Mouse (Mus musculus) megakaryocyte, embryonic 14.5 days (primary cell): Measurements from ENCODE around the gene Umps. TPM values are rescaled to one million over a fixed set of nuclear protein-coding genes. Genes with fewer than 3 reads are reported as not detected.

Experiments
- H3K27me3 ChIP-seq: replicated peaks from 2 replicates; pipeline ENCODE3; 2012; ENCODE audit warnings: inconsistent platforms
- H3K36me3 ChIP-seq: replicated peaks from 2 replicates; pipeline ENCODE3; 2012; ENCODE audit warnings: low read length, inconsistent platforms, mixed read lengths
- H3K4me1 ChIP-seq: 2 replicates; pipeline ENCODE4 v1.6.1; 2012; ENCODE audit warnings: inconsistent platforms
- H3K4me3 ChIP-seq: replicated peaks from 2 replicates; pipeline ENCODE3; 2012; ENCODE audit warnings: moderate library complexity, mild to moderate bottlenecking, inconsistent platforms
- H3K9me3 ChIP-seq: 2 replicates; pipeline ENCODE4 v1.6.1; 2012; ENCODE audit warnings: inconsistent platforms
- FLI1 ChIP-seq: IDR thresholded peaks from 2 replicates; pipeline ENCODE4 v1.6.1; 2012; ENCODE audit warnings: low read length, inconsistent platforms, mixed read lengths
- GATA1 ChIP-seq: IDR thresholded peaks from 3 replicates; pipeline ENCODE4 v1.6.1; 2012; ENCODE audit warnings: mixed read lengths, low read length, inconsistent platforms, borderline replicate concordance
- polyA plus RNA-seq: library from polyadenylated mRNA; stranded (reverse); fragments of >175 nt; gene quantifications from 2 replicates; pipeline ENCODE4 v1.2.3, GENCODE M21; 2012; ENCODE audit warnings: low replicate concordance; ENCODE audit not compliant: insufficient read depth

The Umps gene
- polyA plus RNA-seq, 1 experiment: 6.5 TPM

DNA sequence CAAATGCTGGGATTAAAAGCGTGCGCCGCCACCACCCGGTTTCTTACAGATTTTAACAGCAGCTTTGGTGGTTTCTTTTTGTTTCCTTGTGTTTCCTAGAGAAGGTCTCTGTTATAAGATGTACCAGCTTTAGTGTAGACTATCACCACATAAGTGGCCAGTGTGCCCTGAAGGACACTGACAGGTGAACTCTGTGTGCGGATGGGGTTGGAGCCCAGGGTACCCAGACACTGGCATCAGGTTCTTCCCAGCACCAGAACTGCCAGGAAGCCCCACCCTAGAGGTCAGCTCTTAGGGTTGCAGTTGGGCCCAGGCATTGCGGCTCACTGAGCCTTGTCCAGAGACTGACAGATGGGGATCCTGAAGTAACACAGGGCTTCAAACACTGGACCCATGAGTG, 23.4 kb downstream of the Umps start:
- Histone ChIP-seq H3K27me3 (peaks cover 90% of the 10 kb centered on the region), H3K4me1 (peaks cover 32% of the 10 kb centered on the region), H3K9me3 (no peaks in the 10 kb centered on the region), H3K36me3 (peaks cover 3% of the 10 kb centered on the region), H3K4me3 (no peak overlapping the region)
- no peak for TF ChIP-seq FLI1
- TF ChIP-seq GATA1: no peak

DNA sequence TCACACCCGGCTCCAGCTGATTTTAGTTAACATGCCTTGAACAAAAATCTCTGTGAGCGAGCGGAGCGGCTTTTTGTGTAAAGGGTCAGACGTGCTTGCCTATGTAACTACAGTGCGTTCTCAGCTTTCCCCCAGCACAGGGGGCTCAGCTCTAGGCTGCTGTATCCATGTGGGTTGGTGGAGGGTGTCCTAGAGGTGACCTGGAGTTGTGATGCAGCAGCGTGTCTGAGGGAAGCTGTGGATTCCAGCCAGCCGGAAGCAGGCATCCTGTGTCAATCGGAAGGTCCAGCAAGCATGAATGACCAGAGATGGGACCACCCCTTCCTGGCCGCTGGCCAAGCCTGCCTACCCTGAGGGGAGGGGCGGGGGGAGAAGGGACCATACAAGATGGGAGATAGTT, 24.5 kb downstream of the Umps start:
- H3K36me3 ChIP-seq: peaks cover 3% of the 10 kb centered on the region
- H3K9me3 ChIP-seq: no peaks in the 10 kb centered on the region
- H3K4me1 ChIP-seq: peaks cover 39% of the 10 kb centered on the region
- no peak overlapping the region for H3K4me3 ChIP-seq
- no peak for TF ChIP-seq GATA1
- no peak for TF ChIP-seq FLI1
- H3K27me3 ChIP-seq: peaks cover 93% of the 10 kb centered on the region

DNA sequence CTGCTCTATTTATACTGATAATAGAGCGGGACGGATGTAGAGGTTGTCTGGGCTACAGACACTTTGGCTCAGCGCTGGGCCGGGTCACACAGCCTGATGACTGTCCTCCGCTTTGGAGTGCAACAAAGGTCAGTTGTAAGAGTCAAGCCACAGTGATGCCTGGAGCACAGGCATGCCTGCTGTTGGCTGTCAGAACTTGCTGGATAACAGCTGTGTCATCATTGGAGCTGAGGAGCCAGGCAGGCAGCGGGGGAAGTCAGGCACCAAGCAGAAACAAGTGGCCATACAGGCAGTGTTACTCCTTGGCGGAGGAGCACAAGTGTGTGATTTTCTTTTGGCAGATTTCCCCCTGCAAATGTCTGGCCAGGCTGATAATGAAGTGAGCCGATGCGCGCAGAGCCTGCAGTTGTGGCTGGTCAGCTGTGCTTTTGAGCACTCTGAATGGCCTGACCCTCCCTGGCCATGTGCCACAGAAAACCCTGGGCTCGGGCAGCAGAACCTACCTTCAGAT, 25.5 kb downstream of the Umps start:
- TF ChIP-seq FLI1 (no peak), GATA1 (no peak)
- Histone ChIP-seq H3K27me3 (peaks cover 90% of the 10 kb centered on the region), H3K36me3 (peaks cover 3% of the 10 kb centered on the region), H3K4me3 (no peak overlapping the region), H3K9me3 (no peaks in the 10 kb centered on the region), H3K4me1 (peaks cover 41% of the 10 kb centered on the region)

DNA sequence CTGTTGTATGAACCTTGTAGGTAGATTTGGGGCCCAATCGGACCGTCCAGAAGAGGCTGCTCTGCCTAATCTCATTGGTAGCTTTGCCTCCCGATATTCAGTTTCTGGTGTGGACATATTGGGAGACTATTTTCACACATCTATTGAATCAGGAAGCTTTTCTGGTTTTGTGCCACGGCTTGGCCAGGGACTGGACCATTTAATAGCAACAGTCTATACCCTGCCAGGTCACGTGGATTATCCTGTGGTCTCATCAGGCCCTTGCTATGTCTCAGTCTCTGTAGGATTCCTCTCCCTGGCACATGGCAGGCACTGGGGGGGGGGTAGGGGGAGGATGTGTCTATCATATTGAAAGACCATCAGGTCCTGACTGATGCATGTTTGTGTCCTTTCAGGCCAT, 26.7 kb downstream of the Umps start:
- H3K9me3 ChIP-seq: no peaks in the 10 kb centered on the region
- H3K36me3 ChIP-seq: peaks cover 3% of the 10 kb centered on the region
- TF ChIP-seq FLI1 (no peak), GATA1 (no peak)
- H3K4me1 ChIP-seq: peaks cover 49% of the 10 kb centered on the region
- no peak overlapping the region for H3K4me3 ChIP-seq
- peaks cover 88% of the 10 kb centered on the region for H3K27me3 ChIP-seq

DNA sequence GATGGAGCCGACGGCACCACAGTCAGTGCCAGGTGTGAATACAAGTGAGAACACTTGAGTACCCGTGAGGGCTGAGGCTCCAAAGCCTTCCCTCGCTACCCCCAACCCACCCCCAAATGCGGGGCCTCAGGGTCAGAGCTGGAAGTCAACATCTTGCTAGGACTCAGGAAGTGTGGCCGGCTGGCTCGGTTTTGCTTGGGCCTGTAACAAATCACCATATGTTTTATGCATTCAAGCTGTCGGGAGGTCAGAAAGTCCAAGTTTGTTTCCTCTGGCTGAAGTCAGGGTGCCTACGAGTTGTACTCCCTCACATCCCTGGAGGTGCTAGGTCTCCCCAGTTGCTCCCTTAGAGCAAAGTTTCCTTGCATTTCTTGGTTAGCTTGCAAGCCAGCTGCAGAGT, 27.2 kb downstream of the Umps start:
- H3K4me3 ChIP-seq: no peak overlapping the region
- H3K27me3 ChIP-seq: peaks cover 86% of the 10 kb centered on the region
- peaks cover 52% of the 10 kb centered on the region for H3K4me1 ChIP-seq
- peaks cover 3% of the 10 kb centered on the region for H3K36me3 ChIP-seq
- TF ChIP-seq FLI1 (no peak), GATA1 (no peak)
- H3K9me3 ChIP-seq: no peaks in the 10 kb centered on the region

DNA sequence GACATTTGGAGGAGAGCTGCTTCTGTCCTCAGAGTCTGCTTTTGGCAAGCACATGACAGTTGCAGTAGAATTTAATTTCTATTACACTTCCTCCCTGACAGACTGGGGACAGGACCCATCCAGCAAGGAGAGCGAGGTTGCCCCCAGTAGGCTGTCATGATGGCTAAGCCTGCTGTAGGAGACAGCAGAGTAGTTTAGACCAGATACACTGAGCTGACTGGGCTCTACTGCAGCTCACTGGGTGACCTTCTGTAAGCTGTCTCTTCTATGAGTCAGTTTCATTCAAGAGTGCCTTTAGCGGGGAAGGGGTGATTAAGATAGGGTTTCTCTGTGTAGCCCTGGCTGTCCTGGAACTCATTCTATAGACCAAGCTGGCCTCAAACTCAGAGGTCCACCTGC, 27.7 kb downstream of the Umps start:
- Histone ChIP-seq H3K9me3 (no peaks in the 10 kb centered on the region), H3K36me3 (peaks cover 3% of the 10 kb centered on the region), H3K4me3 (no peak overlapping the region), H3K4me1 (peaks cover 55% of the 10 kb centered on the region), H3K27me3 (peaks cover 88% of the 10 kb centered on the region)
- no peak for TF ChIP-seq FLI1
- no peak for TF ChIP-seq GATA1

DNA sequence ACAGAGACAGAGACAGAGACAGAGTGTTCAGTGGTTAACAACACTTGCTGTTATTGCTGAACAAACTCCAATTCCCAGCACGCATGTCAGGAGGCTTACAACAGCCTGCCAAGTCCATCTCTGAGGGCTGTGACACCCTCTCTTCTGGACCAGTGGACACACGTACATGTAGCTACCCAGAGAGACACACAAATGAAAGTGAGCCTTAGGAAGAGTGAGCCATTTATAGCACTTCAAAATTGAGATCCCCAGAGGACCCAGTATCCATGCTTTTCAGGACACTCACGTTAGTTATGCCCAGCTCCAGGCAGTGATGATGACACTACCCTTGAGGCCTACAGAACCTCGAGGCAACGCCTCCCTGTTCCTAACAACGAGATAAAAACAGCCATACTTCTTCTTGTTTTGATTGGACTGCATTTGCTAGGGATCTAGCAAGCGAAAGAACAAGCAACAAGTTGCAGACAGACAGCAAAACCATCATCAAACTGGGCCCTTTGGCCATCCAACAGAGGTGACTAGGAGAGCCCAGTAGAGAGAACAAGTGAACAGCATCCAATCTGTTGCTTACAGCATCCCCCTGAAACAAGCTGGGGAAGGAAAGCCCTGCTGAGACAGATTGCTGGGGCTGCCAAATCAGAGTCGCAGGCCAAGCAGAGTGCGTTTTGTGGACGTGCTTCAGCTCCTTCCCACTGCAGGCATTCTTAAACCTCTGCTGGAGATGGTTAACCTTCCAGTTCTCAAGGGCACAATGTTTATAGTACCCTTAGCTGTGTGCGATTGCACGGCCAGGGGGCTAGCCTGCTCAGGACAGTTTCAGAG, 28.3 kb downstream of the Umps start:
- TF ChIP-seq GATA1: no peak
- no peak for TF ChIP-seq FLI1
- Histone ChIP-seq H3K36me3 (peaks cover 3% of the 10 kb centered on the region), H3K4me1 (peaks cover 58% of the 10 kb centered on the region), H3K9me3 (no peaks in the 10 kb centered on the region), H3K27me3 (peaks cover 88% of the 10 kb centered on the region), H3K4me3 (no peak overlapping the region)

DNA sequence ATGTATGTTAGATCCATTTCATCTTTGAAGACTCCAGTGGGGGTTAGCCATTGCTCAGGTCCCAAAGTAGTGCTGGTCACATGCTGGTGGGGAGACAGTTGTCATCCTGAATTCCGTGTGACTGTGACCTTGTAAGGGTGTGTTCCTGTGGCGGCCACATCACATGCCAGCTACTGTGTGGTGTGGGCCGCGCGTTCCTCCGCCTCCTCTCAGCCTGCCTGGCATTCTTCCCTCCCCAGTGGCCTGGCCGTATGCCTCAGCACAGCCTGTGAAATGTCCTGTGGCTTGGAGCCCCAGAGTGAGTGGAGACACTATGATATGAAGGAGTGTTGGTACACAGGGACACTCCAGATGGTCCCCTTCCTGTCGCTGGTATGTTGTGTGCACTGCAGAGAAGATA, 29.3 kb downstream of the Umps start:
- Histone ChIP-seq H3K4me1 (peaks cover 58% of the 10 kb centered on the region), H3K4me3 (peak overlapping the region; percentile 71), H3K27me3 (peaks cover 90% of the 10 kb centered on the region), H3K36me3 (peaks cover 3% of the 10 kb centered on the region), H3K9me3 (no peaks in the 10 kb centered on the region)
- TF ChIP-seq FLI1: no peak
- TF ChIP-seq GATA1: no peak

DNA sequence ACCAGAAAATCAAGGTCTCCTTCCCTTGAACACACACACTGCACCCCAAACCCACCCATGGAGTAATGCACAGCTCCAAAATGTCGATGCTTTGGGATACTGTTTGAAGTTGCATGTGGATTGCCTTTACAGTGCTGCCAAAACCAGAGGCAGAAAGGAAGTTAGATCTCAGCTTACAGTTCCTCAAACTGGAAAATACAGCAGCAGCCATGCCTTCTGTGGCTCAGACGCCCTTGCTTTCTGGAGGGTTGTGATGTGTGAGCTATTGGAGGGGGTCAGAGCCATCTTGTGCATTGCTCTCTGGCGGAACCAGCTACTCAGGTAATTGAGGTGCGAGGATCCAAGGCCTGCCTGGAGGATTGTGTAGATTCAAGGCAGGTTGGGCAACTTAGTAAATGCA, 30.0 kb downstream of the Umps start:
- Histone ChIP-seq H3K4me3 (no peak overlapping the region), H3K36me3 (no peaks in the 10 kb centered on the region), H3K4me1 (peaks cover 54% of the 10 kb centered on the region), H3K9me3 (no peaks in the 10 kb centered on the region), H3K27me3 (peaks cover 91% of the 10 kb centered on the region)
- TF ChIP-seq GATA1: no peak
- no peak for TF ChIP-seq FLI1

DNA sequence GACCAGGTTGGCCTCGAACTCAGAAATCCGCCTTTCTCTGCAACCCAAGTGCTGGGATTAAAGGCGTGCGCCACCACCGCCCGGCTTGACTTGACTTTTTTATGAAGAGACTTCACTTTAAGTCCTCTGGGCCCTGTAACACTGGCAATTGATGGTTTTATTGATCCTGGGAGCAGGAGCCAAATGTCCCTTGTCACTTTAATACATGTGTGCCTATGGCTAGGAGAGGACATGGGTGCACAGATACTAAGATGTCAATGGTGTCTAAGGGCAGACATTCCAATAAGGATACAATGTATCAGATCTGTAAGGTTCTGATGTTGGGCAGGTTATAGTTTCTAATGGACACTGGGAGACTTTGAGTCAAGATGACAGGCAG, 31.4 kb downstream of the Umps start:
- H3K36me3 ChIP-seq: no peaks in the 10 kb centered on the region
- peaks cover 44% of the 10 kb centered on the region for H3K4me1 ChIP-seq
- no peaks in the 10 kb centered on the region for H3K9me3 ChIP-seq
- TF ChIP-seq FLI1: no peak
- TF ChIP-seq GATA1: no peak
- no peak overlapping the region for H3K4me3 ChIP-seq
- peaks cover 91% of the 10 kb centered on the region for H3K27me3 ChIP-seq
